8 mouse cellular contexts compared by ENCODE assay signal in genomic region chrX:53056627-53057026, GRCm38 (mm10).
DNase-seq lines count a peak whose midpoint lies in the region; ATAC-seq and TF ChIP-seq lines count a peak whose summit lies in the region.

No protein-coding gene starts in this region.

- no peaks in the 10 kb centered on the region for H3K27me3 ChIP-seq in heart, embryonic 13.5 days (replicated peaks)
- H3K27me3 ChIP-seq in kidney, postnatal 0 days (ENCODE audit: insufficient read depth, low read length), result no peaks in the 10 kb centered on the region

- H3K4me2 ChIP-seq in heart, embryonic 13.5 days, result peak overlapping the region; percentile 69
- H3K4me2 ChIP-seq in kidney, postnatal 0 days (ENCODE audit: low read length), result peak overlapping the region; percentile 63

- H3K9ac ChIP-seq in heart, embryonic 13.5 days, result peak overlapping the region; percentile 95
- H3K9ac ChIP-seq in kidney, postnatal 0 days (ENCODE audit: low read depth, low read length), result peak overlapping the region; percentile 83

- peak; percentile 26 for ATAC-seq in heart, embryonic 13.5 days (ENCODE audit: extremely low read depth, insufficient number of reproducible peaks, low FRiP score, low TSS enrichment)
- ATAC-seq in kidney, postnatal 0 days (replicated peaks; ENCODE audit: low FRiP score, low read depth), result peak; percentile 22; the same call in 1 of the 2 replicates

- H3K36me3 ChIP-seq in heart, embryonic 13.5 days, result peaks cover 12% of the 10 kb centered on the region
- no peaks in the 10 kb centered on the region for H3K36me3 ChIP-seq in kidney, postnatal 0 days (ENCODE audit: insufficient read depth, low read length)

- no peaks in the 10 kb centered on the region for H3K9me3 ChIP-seq in heart, embryonic 13.5 days
- no peaks in the 10 kb centered on the region for H3K9me3 ChIP-seq in kidney, postnatal 0 days (replicated peaks; ENCODE audit: low read length)

- WGBS in heart, embryonic 13.5 days, result 9% methylated on average over 30 of the region's 33 CpGs
- 26% methylated on average over 33 of the region's 33 CpGs for WGBS in kidney, postnatal 0 days

- TF ChIP-seq POLR2A in cortical plate, adult 2 months (IDR thresholded peaks at IDR 0.05; ENCODE audit: extremely low read depth, insufficient read depth, low read length), result no peak

- no peaks in the 10 kb centered on the region for H3K4me1 ChIP-seq in cortical plate, adult 2 months (ENCODE audit: control insufficient read depth, insufficient read depth, low read length)
- peaks cover 35% of the 10 kb centered on the region for H3K4me1 ChIP-seq in heart, embryonic 13.5 days
- H3K4me1 ChIP-seq in kidney, postnatal 0 days (replicated peaks; ENCODE audit: insufficient read depth, low read length), result 0 out of 2 replicates have a peak, but pooled peaks cover 3% of the 10 kb centered on the region

- no peak for DNase-seq in left cerebral cortex, adult 2 months (ENCODE audit: extremely low spot score in 1 of 2, low spot score in 2 of 2)
- no peak for DNase-seq in left cerebral cortex, adult 8-10 months (ENCODE audit: low spot score in 2 of 2)
- DNase-seq in kidney, postnatal 0 days (ENCODE audit: low spot score), result peak; percentile 65
- DNase-seq in lung, postnatal 36 days, result peak; percentile 56
- peak; percentile 20 to 51 for DNase-seq in spleen, postnatal 10 days (ENCODE audit: low spot score in 2 of 2)
- no peak for DNase-seq in left cerebral cortex, adult 9 months (ENCODE audit: low spot score in 2 of 2)

- TF ChIP-seq CTCF in left cerebral cortex, adult 2 months (IDR thresholded peaks at IDR 0.05), result no peak
- TF ChIP-seq CTCF in cortical plate, adult 2 months (IDR thresholded peaks at IDR 0.05; ENCODE audit: extremely low read depth, insufficient read depth, low read length), result no peak
- TF ChIP-seq CTCF in kidney, postnatal 0 days (IDR thresholded peaks at IDR 0.05; ENCODE audit: low read depth), result no peak

- H3K27ac ChIP-seq in left cerebral cortex, adult 2 months, result no peak overlapping the region
- no peak overlapping the region for H3K27ac ChIP-seq in cortical plate, adult 2 months (ENCODE audit: insufficient read depth, low read length)
- peak overlapping the region; percentile 98 for H3K27ac ChIP-seq in heart, embryonic 13.5 days (replicated peaks)
- H3K27ac ChIP-seq in kidney, postnatal 0 days, result peak overlapping the region; percentile 93

- intact Hi-C loops in left cerebral cortex, adult 2 months (cut with DNase I), result loop anchor here (5.0 to 10.0 kb wide), 2 partner anchors 178 to 211 kb away; partner anchors contain the start of gene Fam122b

- H3K4me3 ChIP-seq in left cerebral cortex, adult 2 months, result peak overlapping the region; percentile 34
- H3K4me3 ChIP-seq in cortical plate, adult 2 months (ENCODE audit: insufficient read depth, low read length), result peak overlapping the region; percentile 38
- H3K4me3 ChIP-seq in heart, embryonic 13.5 days, result peak overlapping the region; percentile 68
- H3K4me3 ChIP-seq in kidney, postnatal 0 days (replicated peaks; ENCODE audit: low read depth, low read length), result peak overlapping the region; percentile 64

Comparison
In these comparisons a context has a peak if more than half of its experiments do, and no peak if none do; other contexts are left out.
1. DNase-seq: peak in kidney, postnatal 0 days (single experiment), lung, postnatal 36 days (single experiment) and spleen, postnatal 10 days (2 of 2); none in left cerebral cortex, adult 2 months (0 of 2), left cerebral cortex, adult 8-10 months (0 of 2) and left cerebral cortex, adult 9 months (0 of 2).
2. H3K27ac ChIP-seq: peak in heart, embryonic 13.5 days (single experiment) and kidney, postnatal 0 days (single experiment); none in left cerebral cortex, adult 2 months (single experiment) and cortical plate, adult 2 months (single experiment).
3. Peak in every context shown above with its lines, with median percentiles within 50 percentile points of each other: H3K4me3 ChIP-seq.